Mouse (Mus musculus) ES-Bruce4 (cell line): ENCODE data around the gene Poc1b.

Source experiments
- EP300 ChIP-seq: IDR thresholded peaks from 2 replicates; pipeline ENCODE4 v1.6.1; 2011; ENCODE audit warnings: low read depth, low read length; ENCODE audit not compliant: insufficient read depth
- POLR2A ChIP-seq: IDR thresholded peaks from one replicate; pipeline ENCODE4 v1.8.1; 2011; ENCODE audit warnings: low read length; ENCODE audit not compliant: insufficient read depth

DNA sequence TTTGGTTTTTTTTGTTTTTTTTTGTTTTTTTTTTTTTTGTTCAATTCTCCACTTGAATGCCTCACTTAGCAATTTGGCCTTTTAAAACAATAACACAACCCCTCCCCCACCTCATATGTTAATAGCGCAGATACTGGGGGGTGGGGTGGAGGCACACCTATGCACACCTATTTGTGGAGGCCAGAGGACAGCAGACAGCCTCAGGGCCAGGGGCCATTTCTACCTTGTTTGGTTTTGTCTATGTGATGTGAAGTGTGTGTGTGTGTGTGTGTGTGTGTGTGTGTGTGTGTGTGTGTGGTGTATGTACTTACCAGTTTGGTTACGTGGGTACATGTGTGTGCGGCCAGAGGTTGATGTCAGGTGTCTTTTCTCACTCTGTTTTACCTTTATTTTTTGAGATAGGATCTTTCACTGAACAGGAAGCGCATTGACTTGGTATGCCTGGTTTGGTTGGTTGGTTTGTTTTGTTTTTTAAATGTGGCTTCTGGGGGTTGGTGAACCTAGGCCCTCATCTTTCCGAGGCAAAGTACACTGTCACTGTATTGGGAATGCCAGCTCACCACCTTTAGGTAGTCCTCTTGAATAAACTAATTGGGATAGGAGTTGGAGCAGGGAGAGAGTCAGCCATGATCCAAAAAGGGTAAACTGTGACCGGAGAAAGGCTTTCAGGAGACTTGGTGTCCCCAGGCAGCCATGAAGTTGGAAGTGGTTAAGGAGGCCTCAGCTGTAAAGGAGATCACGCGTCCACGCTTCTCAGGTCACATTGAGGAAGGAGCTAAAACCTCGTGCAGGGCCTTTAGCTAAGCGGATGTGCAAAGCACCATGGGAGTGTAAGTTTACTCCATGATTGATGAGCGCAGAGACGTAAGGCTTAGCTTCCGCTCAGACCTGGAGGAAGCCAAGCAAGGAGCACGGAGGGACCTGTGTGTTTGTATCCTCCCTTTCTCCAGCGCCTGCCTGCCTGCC is 10.1 kb downstream of the Poc1b start:
- TF ChIP-seq EP300 (peak; percentile 88), POLR2A (no peak)
